Mouse (Mus musculus): ENCODE data around the gene Drc3. TPM values are rescaled to one million over a fixed set of nuclear protein-coding genes. Genes with fewer than 3 reads are reported as not detected.

Drc3 gene
- polyA plus RNA-seq, 1 experiment from 2014 or later: 1.3 TPM

- no peaks in the 10 kb centered on the region for H3K4me1 ChIP-seq (ENCODE audit: control insufficient read depth, insufficient read depth, low read length)
- ATAC-seq (ENCODE audit: low FRiP score, low TSS enrichment): no peak
- no peak overlapping the region for H3K27ac ChIP-seq (ENCODE audit: low read depth, low read length)
- no peak overlapping the region for H3K9ac ChIP-seq (ENCODE audit: low read depth, low read length)
- WGBS: 45% methylated on average over 7 of the region's 7 CpGs
- H3K27me3 ChIP-seq (ENCODE audit: control insufficient read depth, insufficient read depth, low read length): no peaks in the 10 kb centered on the region
- peaks cover 64% of the 10 kb centered on the region for H3K36me3 ChIP-seq (ENCODE audit: control insufficient read depth, insufficient read depth, low read length)
- H3K4me2 ChIP-seq (replicated peaks; ENCODE audit: low read depth, low read length): no peak overlapping the region
- H3K4me3 ChIP-seq (ENCODE audit: low read length): no peak overlapping the region
- H3K9me3 ChIP-seq (ENCODE audit: control insufficient read depth, low read length): no peaks in the 10 kb centered on the region
Measured at GRCm38 (mm10) chr11:60440176-60440575, 87.0 kb downstream of the Drc3 start.

GRCm38 (mm10) chr11:60442896-60443295, 89.8 kb downstream of the Drc3 start:
- ATAC-seq (ENCODE audit: low FRiP score, low TSS enrichment): no peak
- WGBS: 93% methylated on average over 6 of the region's 6 CpGs
- peaks cover 38% of the 10 kb centered on the region for H3K36me3 ChIP-seq (ENCODE audit: control insufficient read depth, insufficient read depth, low read length)

More at GRCm38 (mm10) chr11:60442896-60443295, 89.8 kb downstream of the Drc3 start:
- Histone ChIP-seq H3K4me1 (ENCODE audit: control insufficient read depth, insufficient read depth, low read length) (no peaks in the 10 kb centered on the region), H3K27ac (ENCODE audit: low read depth, low read length) (no peak overlapping the region), H3K4me3 (ENCODE audit: low read length) (no peak overlapping the region), H3K9me3 (ENCODE audit: control insufficient read depth, low read length) (no peaks in the 10 kb centered on the region), H3K27me3 (ENCODE audit: control insufficient read depth, insufficient read depth, low read length) (no peaks in the 10 kb centered on the region), H3K4me2 (replicated peaks; ENCODE audit: low read depth, low read length) (no peak overlapping the region), H3K9ac (ENCODE audit: low read depth, low read length) (no peak overlapping the region)

Other genes with a start within 250 kb of the Drc3 start
- 29.1 and 34.4 TPM in 2 replicates for gene Rai1, start 248.3 kb upstream of the Drc3 start, polyA plus RNA-seq (2014; fragmentation: Nextera tagmentation; extraction: Ambion mirVana)
- 58.8 and 60.1 TPM in 2 replicates for gene Srebf1, start 130.7 kb upstream of the Drc3 start, polyA plus RNA-seq (2014; fragmentation: Nextera tagmentation; extraction: Ambion mirVana)
- gene Tom1l2, start 424 bp upstream of the Drc3 start, polyA plus RNA-seq (2014; fragmentation: Nextera tagmentation; extraction: Ambion mirVana): 11.3 and 19.3 TPM in 2 replicates
- 20.0 and 33.4 TPM in 2 replicates for gene Gid4, start 63.8 kb downstream of the Drc3 start, polyA plus RNA-seq (2014; fragmentation: Nextera tagmentation; extraction: Ambion mirVana)
- gene Atpaf2, start 65.1 kb downstream of the Drc3 start, polyA plus RNA-seq (2014; fragmentation: Nextera tagmentation; extraction: Ambion mirVana): 46.5 and 54.9 TPM in 2 replicates
- 118 and 123 TPM in 2 replicates for gene Drg2, start 101.3 kb downstream of the Drc3 start, polyA plus RNA-seq (2014; fragmentation: Nextera tagmentation; extraction: Ambion mirVana)
- gene Myo15, start 116.0 kb downstream of the Drc3 start, polyA plus RNA-seq (2014; fragmentation: Nextera tagmentation; extraction: Ambion mirVana): 0.33 and 0.38 TPM in 2 replicates
- 39.8 and 44.3 TPM in 2 replicates for gene Alkbh5, start 183.1 kb downstream of the Drc3 start, polyA plus RNA-seq (2014; fragmentation: Nextera tagmentation; extraction: Ambion mirVana)

All from kidney, embryonic 14.5 days (tissue).